Mouse (Mus musculus) urinary bladder, postnatal 14 days (tissue): ENCODE measurements at regions not wholly inside any gene's neighbourhood (a gene's known extent, or its start where the extent isn't known, plus 50 kb on each side); places are given as distances from the start of the nearest gene placed in this dataset.

Experiments
- DNase-seq: peaks from one replicate; pipeline ENCODE4 v3.0.0; 2021; ENCODE audit warnings: low spot score

DNA sequence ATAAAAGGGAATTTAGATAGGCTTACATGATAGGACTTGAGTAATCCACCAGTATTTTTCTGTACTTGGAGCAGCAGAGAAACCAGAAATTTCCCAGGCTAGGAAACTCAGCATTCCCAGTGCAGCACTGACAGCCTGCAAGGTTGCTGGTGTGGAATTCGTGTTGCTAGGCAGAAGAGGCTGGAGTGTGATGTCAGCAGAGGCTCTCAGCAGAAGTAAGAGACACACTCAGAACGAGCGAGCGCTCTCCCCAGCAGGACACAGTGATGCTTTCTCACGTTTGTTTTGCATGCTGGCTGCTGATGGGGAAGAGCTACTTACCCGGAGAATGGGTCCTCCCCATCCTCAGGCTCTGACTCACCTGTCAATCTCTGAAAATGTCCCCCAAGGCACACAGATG, 104.7 kb downstream of the Dusp6 start:
- no peak for DNase-seq

GRCm38 (mm10) chr10:99375101-99375500, 112.1 kb downstream of the Dusp6 start:
- no peak for DNase-seq

GRCm38 (mm10) chr10:99376430-99376829, 113.4 kb downstream of the Dusp6 start:
- DNase-seq: no peak

- no peak for DNase-seq
Measured at GRCm38 (mm10) chr10:99377548-99377947, 114.5 kb downstream of the Dusp6 start.

GRCm38 (mm10) chr10:99379156-99379555, 116.1 kb downstream of the Dusp6 start:
- no peak for DNase-seq

DNA sequence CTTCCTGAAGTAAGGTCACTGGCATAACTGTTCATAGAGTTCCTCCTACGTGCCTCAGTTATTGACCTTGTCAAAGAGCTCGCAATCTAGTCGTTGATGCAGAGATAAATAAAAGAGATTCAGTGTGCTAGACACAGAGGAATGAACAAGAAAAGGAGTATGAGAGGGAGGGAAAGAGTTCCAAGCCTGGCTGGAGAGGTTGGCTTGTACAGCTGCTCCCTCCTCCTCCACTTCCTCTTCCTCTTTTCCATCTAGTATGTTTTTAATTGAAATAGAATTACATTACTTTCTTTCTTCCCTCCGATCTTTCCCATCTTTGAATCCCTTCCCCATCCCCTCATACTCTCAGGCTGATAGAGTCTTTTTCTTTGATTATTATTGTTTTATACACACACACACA, 117.1 kb downstream of the Dusp6 start:
- DNase-seq: no peak

GRCm38 (mm10) chr10:99383028-99383427, 120.0 kb downstream of the Dusp6 start:
- DNase-seq: no peak

- DNase-seq: no peak
Measured at GRCm38 (mm10) chr10:99384366-99384765, 121.3 kb downstream of the Dusp6 start.

DNA sequence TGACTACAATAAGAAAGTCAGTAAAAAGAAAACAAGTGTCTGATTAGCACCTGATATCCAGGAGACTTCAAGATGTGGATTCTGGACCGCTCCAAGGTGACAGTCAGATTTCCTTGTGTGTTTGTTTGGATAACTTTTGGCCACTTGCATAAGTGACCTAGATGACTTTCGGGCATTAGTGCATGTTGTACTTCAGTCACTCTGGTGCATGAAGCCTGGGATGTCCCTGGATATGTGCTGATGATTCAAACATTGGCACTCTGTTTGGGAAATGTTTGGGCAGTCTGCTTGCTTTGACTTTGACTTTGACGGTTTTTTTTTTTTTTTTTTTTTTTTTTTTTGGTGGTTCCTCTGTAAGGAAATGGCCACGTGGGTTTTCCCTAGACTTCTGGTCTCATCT, 121.8 kb downstream of the Dusp6 start:
- no peak for DNase-seq

GRCm38 (mm10) chr10:99385854-99386253, 122.8 kb downstream of the Dusp6 start:
- no peak for DNase-seq

- DNase-seq: no peak
Measured at GRCm38 (mm10) chr10:99388526-99388925, 125.5 kb downstream of the Dusp6 start.

DNA sequence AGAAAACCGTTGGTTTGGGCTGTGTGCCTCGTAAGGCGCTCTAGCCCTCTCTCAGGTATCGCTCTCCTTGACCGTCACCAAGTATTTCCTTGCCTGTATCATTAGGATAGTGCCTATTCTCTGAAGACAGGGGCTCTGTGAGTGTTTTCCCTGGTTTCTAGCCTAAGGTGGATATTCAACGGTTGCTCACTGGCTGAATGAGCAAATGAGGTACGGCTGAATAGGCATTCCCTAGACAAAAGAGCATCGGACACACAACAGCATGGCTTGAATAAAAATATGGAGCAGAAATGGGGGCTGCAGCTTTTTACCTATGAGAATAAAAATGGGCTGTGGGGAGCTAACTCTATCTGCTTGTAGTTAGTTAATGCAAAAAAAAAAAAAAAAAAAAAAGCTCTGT, 126.0 kb downstream of the Dusp6 start:
- no peak for DNase-seq

- DNase-seq: no peak
Measured at GRCm38 (mm10) chr10:99390609-99391183, 127.7 kb downstream of the Dusp6 start.

DNA sequence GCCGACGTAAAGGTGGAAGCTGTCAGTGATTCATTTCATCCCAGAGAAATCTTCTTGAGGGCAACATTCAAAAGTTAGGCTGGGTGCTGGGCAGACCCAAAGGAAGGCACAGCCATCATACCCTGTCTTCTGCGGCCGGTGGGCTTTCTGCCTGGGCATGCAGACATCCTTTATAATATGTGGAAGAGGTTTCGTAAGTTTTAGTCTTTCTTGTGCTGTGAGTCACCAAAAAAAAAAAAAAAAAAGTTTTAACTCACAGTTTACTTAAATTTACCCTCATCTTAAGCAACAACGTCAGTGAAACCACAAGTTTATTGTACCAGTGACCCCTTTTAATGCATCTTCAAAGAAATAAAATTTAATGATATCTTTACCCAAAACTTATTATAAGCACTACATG, 128.7 kb downstream of the Dusp6 start:
- DNase-seq: no peak

DNA sequence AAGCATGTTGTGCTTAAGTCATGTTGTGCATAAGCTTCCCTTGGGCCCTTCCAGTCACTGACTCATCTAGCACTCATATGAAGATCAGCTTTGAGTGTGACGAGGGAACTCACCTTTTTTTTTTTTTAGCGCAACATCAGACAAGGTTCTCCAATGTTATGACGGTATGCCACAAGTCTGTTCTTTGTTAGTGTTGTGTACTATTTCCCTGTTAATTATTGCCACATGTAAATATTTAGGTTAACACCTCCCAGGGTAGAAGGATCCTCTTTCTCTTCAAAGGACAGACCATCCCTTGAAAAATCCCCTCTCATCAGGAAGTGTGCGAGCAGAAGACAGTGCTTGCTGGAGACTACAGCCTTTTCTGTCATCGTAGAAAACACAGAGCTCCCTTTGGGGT, 129.9 kb downstream of the Dusp6 start:
- no peak for DNase-seq

- DNase-seq: no peak
Measured at GRCm38 (mm10) chr10:99393523-99393922, 130.5 kb downstream of the Dusp6 start.

DNA sequence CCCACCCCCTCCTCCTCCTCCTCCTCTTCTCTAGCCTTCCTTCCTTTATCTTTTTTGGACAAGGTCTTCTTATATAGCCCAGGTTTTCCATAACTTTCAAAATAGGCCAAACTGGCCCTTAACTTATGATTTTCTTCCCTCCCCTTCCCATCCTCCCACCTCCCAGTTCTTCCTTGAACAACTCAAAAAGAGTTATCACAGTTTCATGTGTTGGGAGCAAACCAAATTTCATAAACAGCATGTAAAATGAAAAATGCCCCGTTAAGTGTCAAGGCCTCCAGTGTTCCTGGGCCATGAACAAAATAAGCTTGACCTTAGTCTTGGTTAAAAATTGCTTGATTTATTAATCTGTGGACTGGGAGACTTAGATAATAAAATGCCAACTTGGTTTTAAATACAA, 132.4 kb downstream of the Dusp6 start:
- DNase-seq: no peak

GRCm38 (mm10) chr10:99396630-99397029, 133.6 kb downstream of the Dusp6 start:
- DNase-seq: peak; percentile 61

DNA sequence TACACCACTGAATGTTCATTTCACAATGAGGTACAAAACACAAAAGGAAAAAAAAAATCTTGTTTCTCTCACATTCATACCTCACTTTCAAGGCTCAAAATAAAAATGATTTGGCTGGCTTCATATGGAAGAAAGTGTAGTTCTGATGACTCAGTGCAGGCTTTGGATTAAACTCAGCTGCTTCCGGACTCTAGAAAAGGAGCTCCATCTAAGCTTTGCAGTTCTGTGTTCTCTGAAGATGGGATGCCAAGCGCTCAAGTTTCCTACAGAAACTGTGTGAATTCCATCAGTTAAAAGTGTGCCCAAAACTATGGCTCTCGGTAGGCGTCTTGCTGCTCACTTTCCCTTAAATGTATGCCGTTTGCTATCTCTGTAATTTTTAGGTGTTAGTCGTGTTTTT, 137.0 kb downstream of the Dusp6 start:
- DNase-seq: no peak

- DNase-seq: no peak
Measured at GRCm38 (mm10) chr10:99406764-99407163, 143.7 kb downstream of the Dusp6 start.

DNA sequence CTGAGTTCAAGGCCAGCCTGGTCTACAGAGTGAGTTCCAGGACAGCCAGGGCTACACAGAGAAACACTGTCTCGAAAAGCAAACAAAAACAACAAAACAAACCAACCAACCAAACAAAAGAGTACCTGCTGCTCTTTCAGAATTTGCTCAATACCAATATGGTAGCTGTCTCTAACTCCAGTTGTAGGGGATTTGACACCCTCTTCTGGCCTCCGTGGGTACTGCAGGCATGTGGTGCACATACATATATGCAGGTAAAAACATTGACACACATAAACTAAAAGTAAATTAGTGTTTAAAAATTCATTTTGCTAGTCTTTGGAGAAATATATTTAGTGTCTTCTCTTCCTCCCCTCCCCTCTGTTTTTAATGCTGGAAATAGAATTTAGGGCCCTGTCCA, 145.8 kb downstream of the Dusp6 start:
- DNase-seq: no peak

DNA sequence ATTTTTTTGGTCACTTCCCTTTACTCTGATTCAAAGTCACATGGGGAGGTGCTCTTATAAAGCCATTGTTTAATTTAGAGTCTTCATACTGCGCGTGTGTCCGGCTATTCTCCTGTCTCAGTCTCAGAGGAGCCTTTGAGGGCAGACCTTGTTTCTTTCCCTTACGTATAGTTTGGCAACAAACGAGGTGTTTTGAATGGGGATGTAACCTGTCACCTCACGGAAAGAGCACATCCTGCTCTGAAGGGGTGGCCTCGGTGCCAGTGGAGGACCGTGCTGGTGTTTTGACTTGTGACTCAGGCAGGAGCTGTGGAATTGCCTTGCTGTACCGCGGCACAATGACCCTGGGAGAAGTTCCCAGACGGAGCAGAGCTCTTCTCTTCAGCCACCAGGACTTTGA, 146.7 kb downstream of the Dusp6 start:
- DNase-seq: no peak

GRCm38 (mm10) chr10:99410754-99411153, 147.7 kb downstream of the Dusp6 start:
- DNase-seq: no peak

DNA sequence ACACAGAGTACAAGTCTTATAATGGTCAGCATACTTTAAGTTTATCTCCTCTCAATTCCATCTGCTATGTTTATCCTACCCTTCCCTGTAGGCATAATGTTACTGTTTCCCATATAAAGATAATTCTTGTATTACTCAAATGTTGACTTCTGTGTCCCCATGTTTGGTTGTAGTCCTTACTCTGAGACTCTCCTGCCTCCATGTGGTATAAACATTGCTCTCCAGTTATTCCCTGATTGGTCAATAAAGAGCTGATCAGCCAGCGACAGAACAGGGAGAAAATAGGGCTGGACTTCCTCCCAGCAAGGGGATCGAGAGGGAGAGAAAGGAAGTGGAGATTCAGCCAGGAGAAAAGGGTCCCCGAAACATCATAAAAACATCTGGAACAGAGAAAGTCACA, 150.4 kb downstream of the Dusp6 start:
- DNase-seq: no peak

GRCm38 (mm10) chr10:99416271-99416670, 153.2 kb downstream of the Dusp6 start:
- DNase-seq: no peak
